Mouse (Mus musculus) myocyte (in vitro differentiated cells): ENCODE measurements around the gene Chst3. TPM values are rescaled to one million over a fixed set of nuclear protein-coding genes. Genes with fewer than 3 reads are reported as not detected.
"Not testable (repeated sequence)": the region's sequence is repeated elsewhere in the genome, so short reads cannot be mapped to it uniquely, and the experiment has no call there.

Experiments
- H3K27me3 ChIP-seq: one replicate; pipeline ENCODE4 v1.6.1; 2011; ENCODE audit not compliant: control insufficient read depth, insufficient read depth, insufficient read length
- H3K36me3 ChIP-seq: one replicate; pipeline ENCODE4 v1.6.1; 2011; ENCODE audit not compliant: control insufficient read depth, insufficient read depth
- H3K4me2 ChIP-seq: one replicate; pipeline ENCODE4 v1.6.1; 2011; ENCODE audit warnings: low read depth, control low read depth
- H3K4me3 ChIP-seq: one replicate; pipeline ENCODE4 v1.5.1; 2011; ENCODE audit warnings: mild to moderate bottlenecking, control low read depth, moderate library complexity
- H3K79me2 ChIP-seq: one replicate; pipeline ENCODE4 v1.6.1; 2011; ENCODE audit not compliant: control insufficient read depth, insufficient read depth
- H3ac ChIP-seq: one replicate; pipeline ENCODE4 v1.6.1; 2011; ENCODE audit not compliant: control insufficient read depth, insufficient read length
- CEBPB ChIP-seq: IDR thresholded peaks from 2 replicates; pipeline ENCODE4 v1.6.1; 2011; ENCODE audit warnings: mild to moderate bottlenecking, moderate library complexity; ENCODE audit not compliant: poor library complexity, insufficient read depth, severe bottlenecking
- E2F4 ChIP-seq: IDR thresholded peaks from one replicate; pipeline ENCODE4 v1.6.1; 2011; ENCODE audit warnings: mild to moderate bottlenecking, control low read depth, moderate library complexity; ENCODE audit not compliant: insufficient read depth
- MAX ChIP-seq: IDR thresholded peaks from one replicate; pipeline ENCODE4 v1.6.1; 2011; ENCODE audit warnings: low read depth, mild to moderate bottlenecking, control low read depth
- MYOD1 ChIP-seq, 3 experiments: IDR thresholded peaks; one replicate each; pipeline ENCODE4 v1.6.1; 2011; ENCODE audit warnings: control low read depth in 2 of 3, low read depth in 2 of 3, mild to moderate bottlenecking in 2 of 3, moderate library complexity in 1 of 3; ENCODE audit not compliant: insufficient read length in 2 of 3, control insufficient read depth in 1 of 3
- MYOG ChIP-seq, 3 experiments: IDR thresholded peaks; one replicate each; pipeline ENCODE4 v1.6.1; 2011; ENCODE audit warnings: control low read depth in 2 of 3, low read depth in 2 of 3, mild to moderate bottlenecking in 2 of 3; ENCODE audit not compliant: insufficient read length in 2 of 3, control insufficient read depth in 1 of 3, insufficient read depth in 1 of 3
- POLR2A ChIP-seq: IDR thresholded peaks from one replicate; pipeline ENCODE4 v1.6.1; 2011; ENCODE audit warnings: low read depth, mild to moderate bottlenecking, control low read depth, moderate library complexity; ENCODE audit not compliant: insufficient read length
- POLR2AphosphoS2 ChIP-seq: IDR thresholded peaks from one replicate; pipeline ENCODE4 v1.6.1; 2011; ENCODE audit warnings: low read depth, control low read depth; ENCODE audit not compliant: insufficient read length
- REST ChIP-seq: IDR thresholded peaks from one replicate; pipeline ENCODE4 v1.6.1; 2011; ENCODE audit warnings: mild to moderate bottlenecking, control low read depth, moderate library complexity; ENCODE audit not compliant: insufficient read depth, insufficient read length
- SRF ChIP-seq: IDR thresholded peaks from one replicate; pipeline ENCODE4 v1.6.1; 2011; ENCODE audit warnings: low read depth; ENCODE audit not compliant: control insufficient read depth, insufficient read length
- TCF12 ChIP-seq: IDR thresholded peaks from one replicate; pipeline ENCODE4 v1.6.1; 2011; ENCODE audit warnings: mild to moderate bottlenecking, control low read depth; ENCODE audit not compliant: poor library complexity, insufficient read depth, severe bottlenecking
- TCF3 ChIP-seq: IDR thresholded peaks from one replicate; pipeline ENCODE4 v1.6.1; 2011; ENCODE audit warnings: low read depth, control low read depth; ENCODE audit not compliant: insufficient read length
- USF1 ChIP-seq: IDR thresholded peaks from one replicate; pipeline ENCODE4 v1.6.1; 2011; ENCODE audit warnings: low read depth, mild to moderate bottlenecking, control low read depth, moderate library complexity
- polyA plus RNA-seq: library from polyadenylated mRNA; unstranded; fragments of >200 nt; fragmentation: generic; extraction: Trizol; gene quantifications from one replicate; pipeline ENCODE4 v1.2.1, GENCODE M21; 2012; ENCODE audit warnings: missing spikeins

Gene Chst3
- polyA plus RNA-seq, 1 experiment, result 1.6 TPM

DNA sequence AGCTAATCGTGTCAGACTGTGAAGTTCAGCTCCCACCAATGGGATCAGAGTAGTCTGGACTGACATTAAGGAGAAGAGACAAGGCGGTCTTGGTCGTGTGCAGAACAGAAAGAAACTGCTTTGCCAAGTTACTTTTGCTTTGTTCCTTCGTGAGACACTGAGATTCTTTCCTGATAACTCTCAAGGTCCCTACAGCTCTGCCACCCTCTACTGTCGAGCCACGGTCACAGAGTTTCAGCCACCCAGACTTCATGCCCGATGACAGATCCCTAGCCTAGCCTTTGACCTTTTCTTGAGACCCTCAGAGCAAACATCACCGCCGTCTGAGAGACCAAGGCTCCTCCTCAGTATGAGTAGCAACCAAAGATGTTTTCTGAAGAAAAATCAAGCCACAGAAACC is 14.9 kb upstream of the Chst3 start:
- no peak for TF ChIP-seq TCF3
- no peak for TF ChIP-seq E2F4
- no peak for TF ChIP-seq POLR2AphosphoS2
- no peak for TF ChIP-seq MYOD1 (IDR thresholded peaks at IDR 0.05; ENCODE audit: control insufficient read depth in 1 of 3, insufficient read length in 2 of 3, low read depth in 2 of 3)
- no peak for TF ChIP-seq MAX
- TF ChIP-seq POLR2A, result no peak
- TF ChIP-seq TCF12, result no peak
- no peak for TF ChIP-seq SRF
- H3K79me2 ChIP-seq, result no peaks in the 10 kb centered on the region
- no peak overlapping the region for H3ac ChIP-seq
- H3K4me2 ChIP-seq, result no peak overlapping the region
- H3K4me3 ChIP-seq, result no peak overlapping the region
- H3K36me3 ChIP-seq, result no peaks in the 10 kb centered on the region
- H3K27me3 ChIP-seq, result no peaks in the 10 kb centered on the region

DNA sequence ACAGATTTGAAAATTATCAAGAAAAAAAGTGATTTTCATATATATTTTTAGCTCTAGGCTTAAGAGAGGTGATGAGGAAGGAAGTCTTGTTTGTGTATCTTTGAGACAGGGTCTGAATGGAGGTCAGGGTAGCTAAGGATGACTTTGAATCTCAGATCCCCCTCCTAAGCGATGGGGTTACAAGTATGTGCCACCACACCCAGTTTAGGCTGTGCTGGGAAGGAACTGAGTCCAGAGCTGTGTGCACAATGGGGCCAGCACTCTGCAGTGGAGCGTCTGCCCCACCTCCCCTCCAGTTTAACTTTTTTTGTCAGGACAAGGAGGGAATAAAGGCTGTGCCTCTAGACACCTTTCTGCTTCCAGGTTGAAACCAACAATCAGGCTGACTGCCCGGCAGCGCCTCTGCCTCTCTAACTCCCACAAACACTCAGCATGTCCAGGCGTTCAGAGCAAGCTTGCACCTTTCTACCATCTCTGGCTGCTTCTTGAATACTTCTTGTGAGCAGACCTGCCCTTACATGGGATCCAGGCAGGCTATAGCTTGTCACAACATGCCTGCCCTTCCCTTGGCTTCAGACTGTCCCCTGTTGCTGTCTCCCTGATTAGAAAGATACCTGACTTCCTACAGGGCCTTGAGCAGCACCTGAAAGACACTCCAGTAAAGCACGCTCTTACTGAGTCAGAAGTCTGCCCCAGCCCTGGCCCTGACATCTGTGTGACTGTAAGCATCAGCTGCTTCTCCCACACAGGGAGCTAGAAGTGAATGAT is 11.4 kb upstream of the Chst3 start:
- Histone ChIP-seq H3K36me3 (no peaks in the 10 kb centered on the region), H3K27me3 (no peaks in the 10 kb centered on the region), H3K79me2 (no peaks in the 10 kb centered on the region), H3K4me2 (no peak overlapping the region), H3K4me3 (no peak overlapping the region), H3ac (no peak overlapping the region)
- TF ChIP-seq POLR2A, result no peak
- TF ChIP-seq USF1, result no peak
- TF ChIP-seq POLR2AphosphoS2, result no peak
- TF ChIP-seq MYOG (IDR thresholded peaks at IDR 0.05; ENCODE audit: control insufficient read depth in 1 of 3, insufficient read depth in 1 of 3, insufficient read length in 2 of 3, low read depth in 2 of 3), result no peak
- TF ChIP-seq E2F4, result no peak
- TF ChIP-seq TCF3, result no peak
- no peak for TF ChIP-seq MYOD1 (IDR thresholded peaks at IDR 0.05; ENCODE audit: control insufficient read depth in 1 of 3, insufficient read length in 2 of 3, low read depth in 2 of 3)
- no peak for TF ChIP-seq REST
- TF ChIP-seq MAX, result no peak
- no peak for TF ChIP-seq CEBPB

DNA sequence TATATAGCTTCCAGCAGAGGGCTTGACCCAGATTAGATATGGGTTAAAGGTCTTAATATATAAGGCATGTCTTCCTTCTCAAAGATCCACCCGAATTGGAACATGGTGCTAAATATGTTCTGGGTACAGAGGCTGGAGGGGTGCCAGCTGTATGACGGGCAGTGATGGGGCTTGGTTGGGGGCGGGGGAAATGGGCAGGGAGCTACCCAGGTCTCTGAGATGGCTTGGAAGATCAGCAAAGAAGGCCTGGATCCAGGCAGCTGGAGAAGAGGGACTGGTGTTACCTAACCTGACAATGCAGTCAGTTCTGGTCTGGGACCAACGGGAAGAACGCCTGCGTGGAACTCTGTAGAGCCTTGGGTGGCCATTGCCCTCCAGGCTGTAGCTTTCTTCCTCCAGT is 10.1 kb upstream of the Chst3 start:
- no peak overlapping the region for H3K4me2 ChIP-seq
- no peak overlapping the region for H3K4me3 ChIP-seq
- no peaks in the 10 kb centered on the region for H3K27me3 ChIP-seq
- TF ChIP-seq MYOD1 (IDR thresholded peaks at IDR 0.05; ENCODE audit: control insufficient read depth in 1 of 3, insufficient read length in 2 of 3, low read depth in 2 of 3) (no peak), TCF12 (no peak), REST (no peak), MAX (no peak), TCF3 (no peak), POLR2A (no peak), E2F4 (no peak)
- no peaks in the 10 kb centered on the region for H3K79me2 ChIP-seq
- H3K36me3 ChIP-seq, result no peaks in the 10 kb centered on the region
- no peak overlapping the region for H3ac ChIP-seq

DNA sequence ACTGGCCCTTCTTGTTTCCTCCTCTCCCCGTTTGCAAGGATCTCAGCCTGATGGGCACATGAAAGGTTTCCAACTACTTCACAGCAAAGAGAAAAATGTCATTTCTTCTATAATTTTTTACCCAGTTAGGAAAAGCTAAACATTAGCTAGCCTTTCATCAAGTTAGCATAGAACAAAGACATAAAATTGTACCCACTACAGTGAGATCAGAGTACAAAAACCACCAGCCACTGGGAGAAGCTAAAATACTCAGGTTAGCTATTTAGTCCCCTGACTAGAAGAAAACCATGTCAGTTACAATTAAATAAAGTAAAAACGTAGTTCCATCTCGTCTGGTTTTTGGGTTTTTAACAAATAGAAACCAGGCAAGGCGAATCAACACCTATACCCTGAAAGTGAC is 8.6 kb upstream of the Chst3 start:
- no peak for TF ChIP-seq E2F4
- TF ChIP-seq MYOG (IDR thresholded peaks at IDR 0.05; ENCODE audit: control insufficient read depth in 1 of 3, insufficient read depth in 1 of 3, insufficient read length in 2 of 3, low read depth in 2 of 3), result no peak
- TF ChIP-seq SRF, result no peak
- no peak for TF ChIP-seq TCF3
- no peak for TF ChIP-seq MAX
- no peak for TF ChIP-seq POLR2A
- TF ChIP-seq CEBPB, result no peak
- no peak for TF ChIP-seq POLR2AphosphoS2
- no peak for TF ChIP-seq REST
- TF ChIP-seq TCF12, result no peak
- no peak for TF ChIP-seq MYOD1 (IDR thresholded peaks at IDR 0.05; ENCODE audit: control insufficient read depth in 1 of 3, insufficient read length in 2 of 3, low read depth in 2 of 3)
- no peak for TF ChIP-seq USF1
- Histone ChIP-seq H3K36me3 (no peaks in the 10 kb centered on the region), H3ac (no peak overlapping the region), H3K79me2 (no peaks in the 10 kb centered on the region), H3K4me3 (no peak overlapping the region), H3K4me2 (no peak overlapping the region), H3K27me3 (no peaks in the 10 kb centered on the region)

DNA sequence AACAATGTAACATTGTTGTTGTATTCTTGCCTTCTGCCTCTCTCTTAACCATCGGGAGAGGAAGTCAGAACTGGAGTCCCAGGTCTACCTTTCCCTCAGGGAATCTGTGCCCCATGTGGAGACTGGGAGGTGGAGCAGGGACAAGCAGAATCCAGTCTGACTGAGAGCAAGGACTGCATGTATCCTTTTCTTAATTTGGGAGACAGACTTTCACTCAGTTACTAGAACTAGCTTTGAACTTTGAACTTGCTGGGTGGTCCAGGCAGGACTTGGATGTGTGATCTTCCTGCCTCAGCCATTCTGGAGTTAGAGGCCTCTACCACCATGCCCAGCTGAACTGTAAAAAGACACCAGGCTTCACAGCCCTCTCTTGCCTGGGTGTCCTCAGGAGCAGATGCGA is 5.5 kb upstream of the Chst3 start:
- Histone ChIP-seq H3K27me3 (no peaks in the 10 kb centered on the region), H3ac (no peak overlapping the region), H3K36me3 (no peaks in the 10 kb centered on the region), H3K4me2 (no peak overlapping the region), H3K4me3 (no peak overlapping the region), H3K79me2 (no peaks in the 10 kb centered on the region)
- TF ChIP-seq MYOD1 (IDR thresholded peaks at IDR 0.05; ENCODE audit: control insufficient read depth in 1 of 3, insufficient read length in 2 of 3, low read depth in 2 of 3), result no peak
- no peak for TF ChIP-seq TCF3
- TF ChIP-seq E2F4, result no peak
- no peak for TF ChIP-seq TCF12
- no peak for TF ChIP-seq CEBPB
- TF ChIP-seq REST, result no peak
- no peak for TF ChIP-seq SRF
- TF ChIP-seq MYOG (IDR thresholded peaks at IDR 0.05; ENCODE audit: control insufficient read depth in 1 of 3, insufficient read depth in 1 of 3, insufficient read length in 2 of 3, low read depth in 2 of 3), result no peak
- no peak for TF ChIP-seq POLR2AphosphoS2
- no peak for TF ChIP-seq POLR2A
- no peak for TF ChIP-seq MAX

DNA sequence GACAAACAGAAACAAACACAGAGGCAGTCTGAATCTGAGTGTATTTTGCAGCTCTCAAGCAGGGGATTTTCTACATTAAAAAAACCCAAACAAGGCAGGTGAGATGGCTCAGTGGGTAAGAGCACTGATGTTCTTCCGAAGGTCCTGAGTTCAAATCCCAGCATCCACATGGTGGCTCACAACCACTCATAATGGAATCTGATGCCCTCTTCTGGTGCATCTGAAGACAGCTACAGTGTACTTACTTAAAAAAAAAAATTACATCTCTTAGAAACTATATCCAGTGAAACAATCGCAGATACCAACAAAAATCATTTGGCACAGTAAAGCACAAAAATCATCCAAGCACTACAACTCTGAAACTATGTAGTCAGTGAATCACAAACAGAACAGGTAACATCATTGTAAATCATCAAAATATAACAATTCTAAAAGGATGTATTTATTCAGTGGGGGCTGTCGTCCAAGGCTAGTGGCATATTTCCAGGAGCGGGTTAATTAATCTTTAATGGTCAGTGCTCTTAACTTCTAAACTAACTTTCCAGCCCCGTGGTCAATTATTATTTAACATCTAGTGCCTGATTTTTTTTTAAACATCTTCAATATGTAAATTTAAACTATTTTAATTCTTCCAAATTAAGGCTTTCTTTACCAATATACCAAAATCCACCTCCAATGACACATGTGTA is 2.7 kb upstream of the Chst3 start:
- H3K4me2 ChIP-seq, H3K4me3 ChIP-seq, H3K36me3 ChIP-seq, H3K27me3 ChIP-seq, H3ac ChIP-seq, H3K79me2 ChIP-seq: not testable (repeated sequence)
